Mouse (Mus musculus) heart, adult 11 months (tissue): ENCODE measurements around the gene Tmem192.

ENCODE experiments used
- DNase-seq: peaks from one replicate; pipeline ENCODE4 v3.0.0; 2022

Tmem192 gene

DNA sequence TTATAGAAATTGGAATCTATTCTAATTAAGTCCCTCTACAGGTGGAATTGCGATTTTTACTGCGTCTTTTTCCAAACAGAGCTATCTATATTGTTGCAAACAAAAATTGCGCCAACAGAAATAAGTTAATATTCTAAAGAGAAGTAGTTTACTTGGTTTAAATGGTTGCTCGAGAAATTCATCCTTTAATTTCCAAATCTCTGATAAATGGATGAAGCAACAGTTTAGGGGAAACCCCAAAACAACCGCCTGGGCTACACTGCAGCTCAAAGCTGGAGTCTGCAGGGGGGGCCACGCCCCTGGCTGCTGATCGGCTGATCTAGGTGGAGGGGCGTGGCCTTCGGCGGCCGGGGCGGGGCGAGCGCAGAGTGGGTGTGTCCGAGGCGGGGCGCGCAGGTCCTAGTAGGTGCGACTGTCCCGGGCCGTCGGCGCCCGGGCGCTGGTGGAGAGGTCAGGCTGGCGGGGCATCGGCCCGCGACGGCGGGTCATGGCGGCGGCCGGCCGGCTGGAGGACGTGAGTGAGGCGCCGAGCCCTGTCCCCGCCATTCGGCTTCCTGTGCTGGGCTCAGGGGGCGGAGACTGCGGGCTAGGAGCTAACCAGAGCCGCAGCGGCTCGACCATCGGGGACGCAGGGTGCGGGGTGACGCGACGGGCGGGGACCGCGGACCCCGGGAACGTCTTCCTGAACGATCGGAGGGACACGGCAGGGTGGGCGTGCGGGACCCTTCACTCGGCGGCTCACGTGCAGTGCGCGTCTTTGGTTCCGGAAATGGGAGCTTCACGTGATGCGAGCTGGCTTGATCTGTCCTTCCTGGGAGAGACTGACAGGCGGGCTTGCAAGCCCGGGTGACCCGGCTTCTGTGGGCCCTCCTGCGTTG lies at the start of gene Tmem192:
Gene Tmem192 (plus strand): TSS at position 366 of the 878 bp plus-strand sequence.
- DNase-seq: peak; percentile 100

DNA sequence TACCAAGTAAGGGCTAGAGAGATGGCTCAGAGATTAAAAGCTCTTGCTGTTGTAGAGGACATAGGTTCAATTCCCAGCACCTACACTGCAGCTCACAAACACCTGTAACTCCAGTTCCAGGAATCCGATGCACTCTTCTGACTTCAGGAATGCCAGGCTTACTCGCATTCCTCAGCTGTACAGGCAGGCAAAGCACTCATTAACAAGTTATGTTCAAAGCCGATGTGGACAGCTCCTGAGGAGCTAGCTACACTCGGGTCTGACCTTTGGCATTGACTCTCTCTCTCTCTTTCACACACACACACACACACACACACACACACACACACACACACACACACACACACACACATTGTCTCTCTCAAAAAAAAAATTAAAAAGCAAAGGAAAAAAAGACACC lies 48.3 kb upstream of the Tmem192 start:
- peak; percentile 7 for DNase-seq

DNA sequence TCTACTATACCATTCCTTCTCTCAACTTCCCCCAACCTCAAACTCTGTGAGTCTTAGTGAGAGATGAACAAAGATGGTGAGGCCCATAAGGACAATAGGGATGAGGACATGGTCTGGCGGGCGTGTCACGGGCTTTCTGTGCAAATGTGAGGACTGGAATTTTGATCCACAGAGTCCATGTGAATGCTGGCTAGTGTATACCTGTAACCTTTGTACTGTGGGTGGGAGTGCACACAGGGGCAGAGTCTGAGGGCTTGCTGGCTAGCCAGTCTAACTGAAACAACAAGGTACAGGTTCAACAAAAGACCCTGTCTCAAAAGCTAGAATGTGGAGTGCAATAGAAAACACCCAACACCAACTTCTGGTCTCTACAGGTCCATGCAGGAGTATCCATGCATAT lies 46.3 kb upstream of the Tmem192 start:
- peak; percentile 39 for DNase-seq

DNA sequence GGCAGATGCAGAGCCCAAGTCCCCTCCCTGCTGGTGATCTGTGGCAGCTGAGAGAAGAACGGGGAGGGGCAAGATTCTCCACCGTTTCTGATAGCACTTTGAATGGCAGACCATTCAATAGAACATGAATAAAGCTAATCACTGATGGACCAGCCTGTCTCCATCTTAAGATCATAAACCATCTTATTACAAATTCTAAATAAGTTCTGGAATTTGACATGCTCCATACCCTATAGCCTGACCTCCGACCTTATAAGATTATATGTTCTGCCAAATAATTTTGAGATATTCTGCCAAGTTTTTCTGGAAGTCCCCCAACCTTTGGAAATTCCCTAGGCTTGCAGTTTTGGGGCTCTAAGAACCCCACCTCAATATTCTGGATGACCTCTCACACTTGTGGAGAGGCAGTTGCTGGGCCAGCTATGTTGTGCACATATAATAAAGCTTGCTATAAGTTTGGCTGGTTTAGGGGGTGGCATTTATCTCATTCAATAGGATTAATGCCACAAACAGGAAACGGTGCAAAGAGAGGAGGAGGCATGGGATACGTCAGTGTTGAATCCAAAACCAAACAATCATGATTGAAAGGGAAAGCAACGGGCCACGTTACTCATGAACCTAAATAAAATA lies 45.3 kb upstream of the Tmem192 start:
- DNase-seq: peak; percentile 55

DNA sequence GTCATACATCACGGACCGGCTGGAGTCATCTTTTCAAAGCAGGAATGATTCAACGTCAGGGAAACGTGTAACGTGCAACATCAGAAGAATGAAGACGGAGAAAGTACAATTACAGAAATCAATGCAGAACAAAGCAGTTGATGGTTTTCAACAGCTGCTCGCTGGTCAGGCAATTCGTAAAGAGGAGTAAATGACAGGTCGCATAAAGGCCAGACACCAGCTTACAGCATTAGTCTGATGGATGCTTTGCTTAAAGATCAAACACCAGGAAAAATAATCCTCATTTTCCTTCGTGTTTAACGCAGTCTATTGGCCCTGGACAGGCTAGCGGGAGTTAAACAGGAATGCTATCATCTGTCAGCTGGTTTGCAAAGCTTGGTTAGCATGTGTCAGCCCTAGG lies 44.8 kb upstream of the Tmem192 start:
- DNase-seq: no peak

- no peak for DNase-seq
Observed at GRCm38 (mm10) chr8:64903778-64904177, 43.2 kb upstream of the Tmem192 start.

DNA sequence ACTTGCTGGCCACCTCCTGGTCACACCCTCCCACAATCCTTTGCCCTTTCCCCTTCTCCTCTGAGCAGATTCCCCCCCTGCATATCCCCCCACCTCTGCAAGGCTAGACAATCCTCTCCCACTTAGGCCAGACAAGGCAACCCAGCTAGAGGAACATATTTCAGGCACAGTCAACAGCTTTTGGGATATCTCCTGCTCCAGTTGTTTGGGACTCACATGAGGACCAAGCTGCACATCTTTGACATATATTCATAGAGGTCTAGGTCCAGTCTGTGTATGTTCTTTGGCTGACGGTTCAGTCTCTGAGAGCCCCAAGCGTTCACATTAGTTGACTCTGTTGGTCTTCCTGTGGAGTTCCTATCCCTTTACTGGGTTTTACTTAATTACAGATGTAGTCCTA lies 37.0 kb upstream of the Tmem192 start:
- DNase-seq: peak; percentile 52

DNA sequence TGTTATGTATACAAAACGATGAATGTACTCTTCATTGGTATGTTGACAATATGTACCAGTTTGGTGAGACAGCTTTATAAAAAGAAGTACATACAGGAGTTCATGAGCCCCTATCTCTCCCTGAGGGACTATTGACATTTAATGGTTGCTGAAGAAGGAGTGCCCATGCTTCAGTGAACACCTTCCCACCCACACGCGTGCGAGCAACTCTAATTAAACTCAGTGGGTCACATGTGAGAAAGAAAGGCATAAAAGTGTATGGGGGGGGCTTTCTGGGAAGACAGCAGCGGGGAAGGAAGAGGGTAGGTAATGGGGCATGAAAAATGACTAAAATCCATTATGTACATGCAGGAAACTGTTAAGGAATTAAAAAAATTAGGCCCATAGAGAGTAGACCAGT lies 30.2 kb upstream of the Tmem192 start:
- DNase-seq: no peak

DNA sequence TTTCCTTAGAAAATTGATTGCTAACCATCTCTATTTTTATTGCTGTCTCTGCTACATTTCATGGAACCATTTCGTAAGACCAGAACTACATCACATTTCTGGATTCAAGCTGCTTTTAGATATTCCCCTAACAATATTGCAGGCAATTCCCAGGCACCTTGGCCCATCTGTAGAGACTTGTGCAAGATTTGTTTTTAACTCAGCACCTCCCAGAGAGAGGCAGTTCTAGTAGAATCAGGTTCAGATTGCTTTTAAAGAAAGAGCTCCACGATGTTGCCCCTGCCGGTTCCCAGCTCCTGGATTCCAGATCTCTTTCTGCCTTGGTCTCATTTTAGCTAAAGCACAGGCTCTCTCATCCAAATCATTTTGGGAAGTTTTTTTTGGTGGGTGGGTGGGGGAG lies 23.7 kb upstream of the Tmem192 start:
- DNase-seq: no peak

DNA sequence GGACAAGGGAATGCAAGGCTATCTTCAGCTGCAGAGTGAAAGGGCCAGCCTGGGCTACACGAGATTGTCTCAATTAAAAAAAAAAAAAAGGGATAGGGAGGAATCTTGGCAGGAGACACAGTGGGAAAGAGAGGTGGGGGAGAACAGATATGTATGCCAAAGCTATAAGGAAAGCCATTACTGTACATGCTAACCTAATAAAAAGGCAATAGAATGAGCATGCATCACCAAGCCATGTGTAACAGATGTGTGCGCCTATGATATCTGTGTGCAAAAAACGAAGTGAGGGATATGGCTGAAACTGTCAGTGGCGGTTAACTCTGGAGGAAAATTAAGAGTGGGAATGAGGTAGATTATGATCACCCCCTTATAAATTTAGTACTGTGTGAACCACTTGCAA lies 21.2 kb upstream of the Tmem192 start:
- no peak for DNase-seq

GRCm38 (mm10) chr8:64926355-64926754 lies 20.6 kb upstream of the Tmem192 start:
- DNase-seq: no peak

- no peak for DNase-seq
Observed at GRCm38 (mm10) chr8:64928938-64929337, 18.0 kb upstream of the Tmem192 start.

DNA sequence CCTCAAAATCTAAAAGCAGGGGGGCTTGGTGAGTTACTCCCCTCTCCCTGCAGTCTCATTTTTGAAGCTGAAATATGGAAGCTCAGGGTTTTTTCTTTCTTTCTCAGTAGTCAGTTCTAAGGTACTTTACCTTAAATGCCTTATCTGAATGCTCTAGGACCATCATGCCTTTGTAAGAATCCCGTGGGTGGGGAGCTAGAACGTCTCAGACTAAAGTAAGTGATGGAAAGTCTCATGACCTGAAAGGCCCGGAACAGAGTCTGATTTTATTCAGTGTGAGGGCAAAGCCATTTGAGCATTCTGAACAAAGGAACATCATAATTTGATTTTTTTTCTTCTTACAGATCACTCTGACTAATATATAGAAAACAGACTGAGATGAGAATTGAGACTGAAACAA lies 12.0 kb upstream of the Tmem192 start:
- no peak for DNase-seq

- no peak for DNase-seq
Observed at GRCm38 (mm10) chr8:64941019-64941418, 6.0 kb upstream of the Tmem192 start.

DNA sequence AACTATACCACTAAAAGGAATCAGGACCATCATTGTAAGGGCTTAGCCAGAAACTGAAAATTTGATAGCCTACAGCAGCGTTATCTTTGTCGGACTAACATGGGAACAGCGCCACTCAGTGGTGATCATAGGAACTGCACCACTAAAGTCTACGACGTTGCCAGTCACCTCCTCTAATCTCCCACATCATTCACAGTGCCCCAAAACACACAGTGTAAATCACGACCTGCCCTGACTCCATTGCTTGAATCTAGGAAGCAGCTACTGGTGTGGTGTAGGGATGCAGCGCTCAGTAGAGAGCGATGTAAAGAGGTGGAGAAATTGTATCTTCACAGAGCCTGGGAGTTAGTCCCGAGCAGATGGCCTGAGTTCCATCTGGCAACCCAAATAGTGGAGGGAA lies 5.5 kb upstream of the Tmem192 start:
- DNase-seq: no peak

GRCm38 (mm10) chr8:64942946-64943345 lies 4.0 kb upstream of the Tmem192 start:
- no peak for DNase-seq

GRCm38 (mm10) chr8:64944831-64945230 lies 2.2 kb upstream of the Tmem192 start:
- DNase-seq: no peak

- DNase-seq: no peak
Observed at GRCm38 (mm10) chr8:64945606-64946005, 1.4 kb upstream of the Tmem192 start.

- no peak for DNase-seq
Observed at GRCm38 (mm10) chr8:64946441-64946819, 555 bp upstream of the Tmem192 start.

GRCm38 (mm10) chr8:64947698-64948034 lies 681 bp downstream of the Tmem192 start:
- DNase-seq: no peak

DNA sequence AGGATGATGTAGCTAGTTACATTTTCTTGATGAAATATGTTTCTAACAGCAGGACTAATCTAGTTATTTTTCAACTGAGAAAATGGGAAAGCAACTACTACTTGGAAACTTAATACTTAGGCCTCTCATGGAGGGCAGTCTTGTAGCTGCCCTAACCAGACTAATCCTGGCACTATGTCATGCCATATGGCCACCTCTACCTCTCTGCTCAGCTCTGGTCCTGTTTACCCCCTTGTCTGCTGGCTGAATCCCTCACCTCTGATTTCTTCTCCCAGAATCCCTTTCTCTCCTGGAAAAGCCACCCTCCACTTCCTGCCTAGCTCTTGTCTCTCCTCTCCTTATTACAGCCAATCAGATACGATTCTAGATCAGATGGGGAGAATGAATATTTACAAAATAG lies 1.4 kb downstream of the Tmem192 start:
- DNase-seq: no peak

- no peak for DNase-seq
Observed at GRCm38 (mm10) chr8:64952101-64952500, 5.1 kb downstream of the Tmem192 start.

DNA sequence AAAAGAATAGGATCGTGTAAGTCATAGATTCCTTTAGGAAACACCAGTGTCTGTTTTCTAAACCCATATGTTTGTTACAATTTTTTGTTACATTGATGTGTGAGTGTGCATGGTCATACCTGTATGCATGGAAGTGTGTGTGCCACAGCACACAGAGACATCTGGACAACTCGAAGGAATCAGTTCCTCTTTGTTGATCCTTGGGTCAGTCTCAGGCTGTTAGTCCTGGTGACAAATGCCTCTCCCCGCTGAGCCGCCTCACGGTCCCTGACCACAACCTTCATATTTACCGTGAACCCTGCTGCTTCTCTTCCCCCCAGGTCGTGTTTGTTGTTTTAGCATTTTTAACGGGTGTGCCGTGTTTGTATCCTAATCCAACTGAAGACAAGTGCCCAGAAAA lies 12.0 kb downstream of the Tmem192 start:
- DNase-seq: no peak

- no peak for DNase-seq
Observed at GRCm38 (mm10) chr8:64962836-64963235, 15.9 kb downstream of the Tmem192 start.
